Mouse (Mus musculus) heart, embryonic 14.5 days (tissue): ENCODE results near the gene Tprg. TPM values are rescaled to one million over a fixed set of nuclear protein-coding genes. Genes with fewer than 3 reads are reported as not detected.

Source experiments
- ATAC-seq: fragments of 200-750 bp; cut with Nextera tagmentation; 2 replicates; pipeline ENCODE4 v1.8.0; 2017; ENCODE audit warnings: low read depth, moderate TSS enrichment; ENCODE audit not compliant: insufficient number of reproducible peaks, insufficient read depth, low FRiP score
- H3K27ac ChIP-seq, 2 experiments: fragments of 200-500 bp in 1 of 2; fragments of 300-500 bp in 1 of 2; sonication (generic) in 1 of 2; replicated peaks in 1 of 2; 2 replicates each; pipeline ENCODE4 v1.5.1; 2012 to 2014; ENCODE audit warnings: low read depth in 2 of 2, low read length in 2 of 2, control low read depth in 1 of 2, mild to moderate bottlenecking in 1 of 2, mixed read lengths in 1 of 2; ENCODE audit not compliant: control insufficient read depth in 1 of 2, insufficient read depth in 1 of 2
- H3K27me3 ChIP-seq: fragments of 300-500 bp; sonication (generic); 2 replicates; pipeline ENCODE4 v1.6.1; 2014; ENCODE audit warnings: mild to moderate bottlenecking, low read length, control low read depth; ENCODE audit not compliant: control insufficient read depth, insufficient read depth
- H3K36me3 ChIP-seq: fragments of 300-500 bp; sonication (generic); 2 replicates; pipeline ENCODE4 v1.6.1; 2014; ENCODE audit warnings: mild to moderate bottlenecking, control low read depth, low read length, mixed read lengths; ENCODE audit not compliant: control insufficient read depth, insufficient read depth
- H3K4me1 ChIP-seq, 2 experiments: fragments of 200-500 bp in 1 of 2; fragments of 300-500 bp in 1 of 2; sonication (generic) in 1 of 2; 2 replicates each; pipeline ENCODE4 v1.6.1; 2012 to 2014; ENCODE audit warnings: low read length in 2 of 2, control low read depth in 1 of 2, mixed read lengths in 1 of 2; ENCODE audit not compliant: control insufficient read depth in 2 of 2, insufficient read depth in 2 of 2
- H3K4me2 ChIP-seq: fragments of 300-500 bp; sonication (generic); 2 replicates; pipeline ENCODE4 v1.6.1; 2014; ENCODE audit warnings: mild to moderate bottlenecking, low read length
- H3K4me3 ChIP-seq, 2 experiments: fragments of 200-500 bp in 1 of 2; fragments of 300-500 bp in 1 of 2; sonication (generic) in 1 of 2; 2 replicates each; pipeline ENCODE4 v1.5.1; 2012 to 2014; ENCODE audit warnings: low read length in 2 of 2, mild to moderate bottlenecking in 2 of 2, control low read depth in 1 of 2, low read depth in 1 of 2, moderate library complexity in 1 of 2; ENCODE audit not compliant: control insufficient read depth in 1 of 2, insufficient read depth in 1 of 2
- H3K9ac ChIP-seq: fragments of 300-500 bp; sonication (generic); 2 replicates; pipeline ENCODE4 v1.6.1; 2014; ENCODE audit warnings: mild to moderate bottlenecking, low read length
- H3K9me3 ChIP-seq: fragments of 300-500 bp; sonication (generic); 2 replicates; pipeline ENCODE4 v1.6.1; 2016; ENCODE audit warnings: low read length, control low read depth; ENCODE audit not compliant: control insufficient read depth
- WGBS: fragments of 180-500 bp; shearing (Covaris S2); extraction: QIAGEN DNeasy Blood & Tissue Kit; methylation state at CpG from one replicate; pipeline ENCODE4 v1.1.7; 2014; 5-methylcytosine and 5-hydroxymethylcytosine counted together
- polyA plus RNA-seq: library from polyadenylated mRNA; unstranded; fragments of >200 nt; fragmentation: Nextera tagmentation; extraction: Ambion mirVana; gene quantifications from 2 replicates; pipeline ENCODE4 v1.2.1, GENCODE M21; 2014

Gene Tprg
- polyA plus RNA-seq, 1 experiment from 2014 or later, result not detected

DNA sequence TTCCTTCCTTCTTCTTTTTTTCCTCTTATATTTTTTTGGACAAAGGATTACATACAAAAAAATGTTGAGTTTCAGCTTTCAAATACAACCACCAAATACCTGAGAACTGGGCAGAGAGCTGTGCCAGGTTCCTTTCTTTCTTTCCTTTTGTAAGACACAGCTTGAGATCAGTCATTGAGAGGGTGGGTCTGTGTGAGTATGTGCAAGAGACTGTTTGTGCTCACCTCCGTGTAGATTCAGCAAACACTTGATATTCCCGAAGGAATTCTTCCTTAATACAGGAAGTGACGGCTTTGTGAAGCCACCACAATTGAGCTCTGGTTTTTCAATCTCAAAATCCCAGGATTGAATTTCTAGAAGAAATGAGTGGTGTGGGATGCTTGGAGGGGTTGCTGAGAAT is 124.7 kb downstream of the Tprg start:
- Histone ChIP-seq H3K9me3 (no peaks in the 10 kb centered on the region), H3K36me3 (no peaks in the 10 kb centered on the region), H3K9ac (no peak overlapping the region), H3K27ac (no peak overlapping the region), H3K4me2 (no peak overlapping the region), H3K27me3 (no peaks in the 10 kb centered on the region), H3K4me1 (peaks cover 4 to 14% of the 10 kb centered on the region in 2 experiments), H3K4me3 (no peak overlapping the region)
- no peak for ATAC-seq
- 81% methylated on average over 3 of the region's 3 CpGs for WGBS

DNA sequence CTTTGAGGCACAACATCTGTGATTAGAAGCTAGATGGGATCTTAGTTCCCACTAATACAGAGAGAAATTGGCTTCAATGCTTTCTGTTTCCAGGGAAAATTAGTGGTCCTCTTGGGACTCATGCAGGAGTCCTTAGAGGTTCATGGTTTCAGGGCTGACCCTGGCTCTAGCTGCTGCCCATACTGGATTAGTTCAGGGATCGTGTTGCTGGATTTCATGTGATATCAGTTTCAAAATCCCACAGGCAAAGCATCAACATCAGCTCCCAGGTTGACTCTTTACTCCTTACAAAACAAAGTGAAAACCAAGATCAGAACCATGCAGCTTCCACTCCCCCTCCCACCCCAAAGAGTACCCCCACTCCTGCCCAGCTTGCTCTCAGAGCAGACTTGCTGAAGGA is 127.3 kb downstream of the Tprg start:
- no peak overlapping the region for H3K4me3 ChIP-seq
- no peaks in the 10 kb centered on the region for H3K9me3 ChIP-seq
- WGBS, result 64% methylated on average over 1 of the region's 1 CpGs
- H3K27me3 ChIP-seq, result no peaks in the 10 kb centered on the region
- no peak for ATAC-seq
- H3K9ac ChIP-seq, result no peak overlapping the region
- no peaks in the 10 kb centered on the region for H3K36me3 ChIP-seq
- H3K4me1 ChIP-seq, result peaks cover 4 to 7% of the 10 kb centered on the region in 2 experiments; a peak in 3 of 4 replicates
- H3K4me2 ChIP-seq, result no peak overlapping the region
- no peak overlapping the region for H3K27ac ChIP-seq

DNA sequence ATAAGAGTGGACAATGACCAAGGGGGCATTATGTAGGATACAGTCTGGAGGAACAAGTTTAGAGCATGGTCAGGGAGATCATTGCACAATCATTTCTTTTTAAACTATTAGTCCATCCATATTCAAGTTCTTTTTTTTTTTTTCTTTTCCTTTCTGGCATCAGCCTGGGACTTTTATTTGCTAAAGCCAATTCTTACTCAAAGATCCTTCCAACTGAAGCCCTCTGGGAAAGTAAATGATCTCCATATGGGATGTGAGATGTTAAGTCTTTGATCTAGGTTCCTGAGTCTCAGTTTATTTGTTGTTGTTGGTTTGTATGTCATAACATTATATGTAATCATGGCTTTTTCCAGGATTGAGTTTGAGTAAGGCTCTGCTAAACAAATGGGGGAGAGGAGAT is 128.6 kb downstream of the Tprg start:
- H3K27me3 ChIP-seq, result no peaks in the 10 kb centered on the region
- H3K9me3 ChIP-seq, result no peaks in the 10 kb centered on the region
- H3K36me3 ChIP-seq, result no peaks in the 10 kb centered on the region
- H3K9ac ChIP-seq, result no peak overlapping the region
- H3K27ac ChIP-seq, result no peak overlapping the region
- no peak overlapping the region for H3K4me2 ChIP-seq
- H3K4me1 ChIP-seq, result peaks cover 4 to 7% of the 10 kb centered on the region in 2 experiments; a peak in 3 of 4 replicates
- ATAC-seq, result no peak
- H3K4me3 ChIP-seq, result no peak overlapping the region

DNA sequence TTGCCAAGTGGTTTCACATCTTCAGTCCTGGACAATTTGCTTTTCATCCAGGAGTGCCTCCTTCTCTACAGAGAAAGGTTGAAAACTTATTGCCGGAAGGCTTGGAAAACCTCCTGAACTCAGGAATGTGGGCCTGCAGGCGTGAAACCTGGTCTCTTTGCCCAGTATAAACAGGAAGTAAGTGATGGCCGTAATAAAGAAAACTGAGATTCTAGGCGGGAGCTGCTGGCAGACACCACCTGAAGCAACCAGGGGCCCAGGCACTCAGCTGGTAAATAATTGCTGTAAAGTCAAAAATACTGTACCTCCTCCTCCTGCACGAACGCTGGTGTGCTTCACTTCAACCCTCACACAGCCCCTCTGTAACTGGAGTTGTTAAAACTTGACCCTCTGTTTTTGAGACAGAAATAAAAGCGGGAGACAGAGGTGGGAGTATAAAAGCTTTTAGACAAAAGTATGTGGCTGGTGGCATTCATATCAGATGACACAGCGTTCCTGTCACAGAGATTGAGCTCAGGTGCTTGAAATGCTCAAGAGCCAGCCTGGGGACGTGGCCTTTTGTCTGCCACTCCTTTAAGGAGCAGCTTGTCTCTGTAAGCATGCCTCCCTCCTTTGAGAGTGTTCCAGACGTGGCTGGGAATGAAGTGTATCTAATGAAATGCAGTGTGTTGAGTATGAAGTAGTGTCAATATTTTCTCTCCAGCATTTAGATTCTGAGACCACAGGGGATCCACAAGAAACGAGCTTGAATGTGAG is 131.4 kb downstream of the Tprg start:
- Histone ChIP-seq H3K4me1 (peaks cover 4 to 7% of the 10 kb centered on the region in 2 experiments; a peak in 3 of 4 replicates), H3K9ac (no peak overlapping the region), H3K9me3 (no peaks in the 10 kb centered on the region), H3K4me3 (no peak overlapping the region), H3K36me3 (no peaks in the 10 kb centered on the region), H3K27me3 (no peaks in the 10 kb centered on the region), H3K4me2 (0 out of 2 replicates have a peak overlapping the region, but pooled peaks have one; percentile 6), H3K27ac (no peak overlapping the region)
- ATAC-seq, result no peak
- 40% methylated on average over 11 of the region's 11 CpGs for WGBS

DNA sequence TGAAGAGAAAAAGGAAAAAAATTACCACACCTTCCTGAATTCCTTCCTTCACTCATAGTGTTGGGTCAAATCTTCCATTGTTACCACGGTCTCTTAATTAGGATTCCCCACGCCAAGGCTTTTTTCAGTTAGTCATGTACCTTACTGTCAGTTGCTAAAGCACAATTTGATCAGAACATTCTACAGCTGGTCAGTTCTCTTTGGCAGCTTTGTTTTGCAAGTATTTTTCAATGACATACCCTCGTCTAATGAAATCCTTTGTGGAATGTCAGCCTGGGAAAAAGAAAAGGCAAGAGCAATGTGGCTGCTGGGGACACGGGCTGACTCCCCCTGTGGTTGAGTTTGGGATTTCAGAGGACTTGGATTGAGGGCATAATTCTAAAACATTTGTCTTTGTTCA is 136.4 kb downstream of the Tprg start:
- 69% methylated on average over 4 of the region's 4 CpGs for WGBS
- Histone ChIP-seq H3K36me3 (no peaks in the 10 kb centered on the region), H3K27ac (no peak overlapping the region), H3K4me1 (peaks cover under 1 to 4% of the 10 kb centered on the region in 2 experiments; a peak in 3 of 4 replicates), H3K4me3 (no peak overlapping the region), H3K9ac (no peak overlapping the region), H3K9me3 (no peaks in the 10 kb centered on the region), H3K4me2 (no peak overlapping the region), H3K27me3 (no peaks in the 10 kb centered on the region)
- no peak for ATAC-seq

DNA sequence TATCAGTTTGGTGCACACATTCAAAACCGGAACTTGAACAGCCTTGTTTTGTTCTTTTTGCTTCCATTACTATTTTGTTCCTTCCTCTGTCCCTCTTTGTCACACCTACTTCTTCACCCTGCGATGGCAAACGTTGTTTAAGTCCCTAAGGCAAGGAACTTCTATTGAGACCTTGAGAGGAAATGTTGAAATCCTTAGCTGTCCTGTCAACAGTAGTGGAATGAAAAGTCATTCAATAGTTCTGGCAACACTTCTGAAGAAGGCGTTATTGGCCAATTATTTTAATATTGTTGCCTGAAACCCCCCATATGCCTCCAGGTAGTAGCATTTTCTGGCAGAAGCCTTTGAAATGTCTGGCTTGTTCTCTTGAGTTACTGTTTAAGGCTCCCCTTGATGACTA is 137.4 kb downstream of the Tprg start:
- no peak overlapping the region for H3K9ac ChIP-seq
- H3K27ac ChIP-seq, result no peak overlapping the region
- H3K9me3 ChIP-seq, result no peaks in the 10 kb centered on the region
- no peak overlapping the region for H3K4me2 ChIP-seq
- no peaks in the 10 kb centered on the region for H3K4me1 ChIP-seq
- WGBS, result 80% methylated on average over 4 of the region's 4 CpGs
- H3K36me3 ChIP-seq, result no peaks in the 10 kb centered on the region
- no peaks in the 10 kb centered on the region for H3K27me3 ChIP-seq
- H3K4me3 ChIP-seq, result no peak overlapping the region
- ATAC-seq, result no peak

DNA sequence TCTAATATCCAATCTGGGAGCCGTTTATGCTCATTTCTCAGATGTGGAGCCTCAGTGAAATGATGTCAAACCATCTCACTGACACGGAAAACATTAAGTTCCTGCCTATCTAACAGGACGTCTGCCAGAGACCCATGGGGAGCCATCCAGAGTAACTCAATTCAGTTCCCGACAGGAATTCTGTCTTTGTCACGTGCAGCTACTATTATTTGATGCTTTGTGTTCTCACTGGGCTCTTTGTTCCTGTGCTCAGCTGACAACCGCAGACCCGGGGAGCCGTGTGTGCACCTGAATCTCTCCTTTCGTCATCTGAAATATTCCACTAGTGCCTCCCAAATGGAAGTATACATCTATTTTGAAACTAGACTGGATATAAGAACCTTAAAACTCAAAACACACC is 138.3 kb downstream of the Tprg start:
- no peak for ATAC-seq

DNA sequence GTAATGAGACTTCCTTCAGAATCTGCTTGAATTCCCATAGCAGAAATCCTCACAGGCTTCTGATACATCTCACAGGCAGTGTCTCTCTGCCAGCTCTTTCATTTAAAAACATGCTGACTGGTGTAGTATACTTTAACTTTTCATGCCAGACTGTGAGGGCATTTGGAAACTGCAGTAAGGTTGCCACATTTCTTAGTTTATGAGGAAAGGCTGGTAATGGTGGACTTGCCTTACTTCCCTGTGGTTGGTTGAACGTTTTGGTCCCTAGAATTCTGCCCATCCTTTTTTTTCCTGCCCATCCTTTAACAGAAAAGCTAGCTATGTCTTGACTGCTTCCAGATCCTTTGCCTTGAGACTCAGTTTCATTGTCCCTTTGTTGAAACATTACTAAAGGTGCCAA is 138.8 kb downstream of the Tprg start:
- H3K27me3 ChIP-seq, result no peaks in the 10 kb centered on the region
- no peaks in the 10 kb centered on the region for H3K36me3 ChIP-seq
- WGBS, result 64% methylated on average over 1 of the region's 1 CpGs
- H3K4me3 ChIP-seq, result no peak overlapping the region
- no peak overlapping the region for H3K27ac ChIP-seq
- H3K9me3 ChIP-seq, result no peaks in the 10 kb centered on the region
- no peaks in the 10 kb centered on the region for H3K4me1 ChIP-seq
- no peak overlapping the region for H3K9ac ChIP-seq
- no peak overlapping the region for H3K4me2 ChIP-seq
- ATAC-seq, result no peak

More for the DNA sequence above, 138.3 kb downstream of the Tprg start:
- no peaks in the 10 kb centered on the region for H3K36me3 ChIP-seq
- no peak overlapping the region for H3K27ac ChIP-seq
- H3K4me1 ChIP-seq, result no peaks in the 10 kb centered on the region
- H3K9me3 ChIP-seq, result no peaks in the 10 kb centered on the region
- no peak overlapping the region for H3K4me3 ChIP-seq
- no peak overlapping the region for H3K4me2 ChIP-seq
- no peak overlapping the region for H3K9ac ChIP-seq
- H3K27me3 ChIP-seq, result no peaks in the 10 kb centered on the region
- whole genome bisulfite sequencing, result 62% methylated on average over 9 of the region's 9 CpGs
